In genomic region chr16:92039421-92039820, GRCm38 (mm10) we compare ENCODE assay signal across 13 mouse cellular contexts. TPM values are rescaled to one million over a fixed set of nuclear protein-coding genes. Genes with fewer than 3 reads are reported as not detected.
DNase-seq lines count a peak whose midpoint lies in the region; ATAC-seq and TF ChIP-seq lines count a peak whose summit lies in the region.
"Had no signal": no experiment of that assay in that cellular context is flagged by ENCODE, and none has a peak within 500 bp of the region (broad histone marks: within the 10 kb centered on the region; RNA-seq: fewer than 3 reads in every experiment).

No protein-coding gene starts in this region.

- no peak for TF ChIP-seq POLR2A in kidney, adult 2 months (IDR thresholded peaks at IDR 0.05; ENCODE audit: low read depth, low read length)

- H3K9ac ChIP-seq in kidney, embryonic 14.5 days (ENCODE audit: low read depth, low read length), result no peak overlapping the region
- no peak overlapping the region for H3K9ac ChIP-seq in neural tube, embryonic 15.5 days (replicated peaks)
- H3K9ac ChIP-seq: embryonic facial prominence, embryonic 15.5 days; hindbrain, embryonic 15.5 days had no signal

- H3K27ac ChIP-seq in kidney, adult 2 months (ENCODE audit: insufficient read depth, low read depth, low read length), result peak overlapping the region; percentile 79
- H3K27ac ChIP-seq in kidney, embryonic 14.5 days (ENCODE audit: low read depth, low read length), result no peak overlapping the region
- H3K27ac ChIP-seq in forebrain, embryonic 10.5 days, result no peak overlapping the region
- H3K27ac ChIP-seq in neural tube, embryonic 15.5 days (replicated peaks), result no peak overlapping the region
- H3K27ac ChIP-seq: embryonic facial prominence, embryonic 15.5 days; heart, adult 2 months; hindbrain, embryonic 15.5 days had no signal

- H3K4me1 ChIP-seq in kidney, adult 2 months (ENCODE audit: control insufficient read depth, insufficient read depth, low read length), result no peaks in the 10 kb centered on the region
- H3K4me1 ChIP-seq in kidney, embryonic 14.5 days (ENCODE audit: control insufficient read depth, insufficient read depth, low read length), result 0 out of 2 replicates have a peak, but pooled peaks cover 3% of the 10 kb centered on the region
- H3K4me1 ChIP-seq in forebrain, embryonic 10.5 days, result peaks cover 7% of the 10 kb centered on the region; the same call in 1 of the 2 replicates
- H3K4me1 ChIP-seq in neural tube, embryonic 15.5 days, result no peaks in the 10 kb centered on the region
- H3K4me1 ChIP-seq: embryonic facial prominence, embryonic 15.5 days; hindbrain, embryonic 15.5 days had no signal

- peaks cover 3% of the 10 kb centered on the region; the same call in 1 of the 2 replicates for H3K9me3 ChIP-seq in kidney, embryonic 14.5 days (ENCODE audit: control insufficient read depth, low read length)
- H3K9me3 ChIP-seq in forebrain, embryonic 10.5 days, result no peaks in the 10 kb centered on the region; the same call in 1 of the 2 replicates
- H3K9me3 ChIP-seq in neural tube, embryonic 15.5 days (replicated peaks), result no peaks in the 10 kb centered on the region
- H3K9me3 ChIP-seq: embryonic facial prominence, embryonic 15.5 days; hindbrain, embryonic 15.5 days had no signal

- H3K4me3 ChIP-seq in kidney, adult 2 months (ENCODE audit: insufficient read depth, low read depth, low read length), result no peak overlapping the region
- no peak overlapping the region for H3K4me3 ChIP-seq in kidney, embryonic 14.5 days (ENCODE audit: low read length)
- H3K4me3 ChIP-seq in forebrain, embryonic 10.5 days, result no peak overlapping the region
- H3K4me3 ChIP-seq in neural tube, embryonic 15.5 days (replicated peaks), result no peak overlapping the region
- H3K4me3 ChIP-seq: embryonic facial prominence, embryonic 15.5 days; heart, adult 2 months; hindbrain, embryonic 15.5 days had no signal

- TF ChIP-seq CTCF in kidney, adult 2 months (conservative IDR thresholded peaks at IDR 0.05; ENCODE audit: insufficient read depth, insufficient read length, low read depth, low read length), result no peak

- peak; percentile 62 for DNase-seq in kidney, adult 2 months
- DNase-seq in 416B (ENCODE audit: low read depth), result peak; percentile 57
- DNase-seq in large intestine, adult 2 months (ENCODE audit: low read depth, low spot score), result peak; percentile 83
- DNase-seq in forebrain, embryonic 10.5 days (ENCODE audit: extremely low spot score, low spot score), result no peak
- no peak for DNase-seq in layer of hippocampus, postnatal 25 days (ENCODE audit: extremely low spot score in 1 of 2, low spot score in 1 of 2)
- DNase-seq: cerebellum, postnatal 10 days; heart, adult 2 months had no signal

- no peaks in the 10 kb centered on the region for H3K27me3 ChIP-seq in kidney, adult 2 months (replicated peaks; ENCODE audit: control insufficient read depth, insufficient read depth, low read length)
- H3K27me3 ChIP-seq in kidney, embryonic 14.5 days (ENCODE audit: control insufficient read depth, insufficient read depth, low read length), result no peaks in the 10 kb centered on the region
- no peaks in the 10 kb centered on the region for H3K27me3 ChIP-seq in forebrain, embryonic 10.5 days (ENCODE audit: poor library complexity, severe bottlenecking)
- H3K27me3 ChIP-seq in neural tube, embryonic 15.5 days (replicated peaks), result no peaks in the 10 kb centered on the region
- H3K27me3 ChIP-seq: embryonic facial prominence, embryonic 15.5 days; hindbrain, embryonic 15.5 days had no signal

- ATAC-seq in kidney, embryonic 14.5 days (ENCODE audit: low FRiP score, low TSS enrichment), result no peak
- ATAC-seq in erythroid progenitor cell, adult 5-6 weeks (replicated peaks; ENCODE audit: low FRiP score, poor library complexity, severe bottlenecking), result 0 out of 2 replicates have a peak, but pooled peaks have one; percentile 34
- ATAC-seq in neural tube, embryonic 15.5 days (ENCODE audit: low FRiP score), result no peak

- WGBS in kidney, adult 2 months, result 68% methylated on average over 7 of the region's 7 CpGs
- WGBS in kidney, embryonic 14.5 days, result 86% methylated on average over 7 of the region's 7 CpGs
- WGBS in large intestine, adult 2 months, result 48% methylated on average over 7 of the region's 7 CpGs
- 93% methylated on average over 7 of the region's 7 CpGs for WGBS in forebrain, embryonic 10.5 days
- 95% methylated on average over 7 of the region's 7 CpGs for WGBS in neural tube, embryonic 15.5 days

- H3K4me2 ChIP-seq in kidney, embryonic 14.5 days (replicated peaks; ENCODE audit: low read depth, low read length), result no peak overlapping the region
- no peak overlapping the region for H3K4me2 ChIP-seq in neural tube, embryonic 15.5 days
- H3K4me2 ChIP-seq: embryonic facial prominence, embryonic 15.5 days; hindbrain, embryonic 15.5 days had no signal

- no peaks in the 10 kb centered on the region for H3K36me3 ChIP-seq in kidney, adult 2 months (ENCODE audit: control insufficient read depth, insufficient read depth, low read length)
- no peaks in the 10 kb centered on the region for H3K36me3 ChIP-seq in kidney, embryonic 14.5 days (ENCODE audit: control insufficient read depth, insufficient read depth, low read length)
- no peaks in the 10 kb centered on the region for H3K36me3 ChIP-seq in forebrain, embryonic 10.5 days (replicated peaks)
- no peaks in the 10 kb centered on the region for H3K36me3 ChIP-seq in neural tube, embryonic 15.5 days
- H3K36me3 ChIP-seq: embryonic facial prominence, embryonic 15.5 days; hindbrain, embryonic 15.5 days had no signal

RNA-seq across cellular contexts. Expression of gene Mrps6, which starts 18.6 kb away (rescaled TPM):
- 99.2 and 129 TPM in 2 replicates for polyA plus RNA-seq in kidney, adult 2 months (2012; rRNA removed)
- polyA plus RNA-seq in kidney, embryonic 14.5 days (2014; fragmentation: Nextera tagmentation; extraction: Ambion mirVana), result 134 and 168 TPM in 2 replicates
- total RNA-seq in erythroid progenitor cell, adult 5-6 weeks (2015; ENCODE audit: low replicate concordance), result 10.1 TPM in 2 replicates
- 1.8 TPM in 1 of 2 replicates, not detected in the other for total RNA-seq in erythroid progenitor cell, adult 5-6 weeks (2017; ENCODE audit: low replicate concordance)
- polyA plus RNA-seq in large intestine, adult 2 months (2012; rRNA removed), result 20.4 and 22.4 TPM in 2 replicates
- 134 and 135 TPM in 2 replicates for polyA plus RNA-seq in forebrain, embryonic 10.5 days (2016; fragmentation: Nextera tagmentation; extraction: Ambion mirVana)
- total RNA-seq in layer of hippocampus, postnatal 25 days (2021), result 10 to 100 TPM; 43.2 to 54.9 TPM
- polyA plus RNA-seq in neural tube, embryonic 15.5 days (2015; fragmentation: Nextera tagmentation; extraction: Ambion mirVana), result 169 and 180 TPM in 2 replicates

RNA-seq across cellular contexts. Expression of gene Gm49711, which starts 18.7 kb away (rescaled TPM):
- 0.16 TPM in 1 of 2 replicates, not detected in the other for polyA plus RNA-seq in kidney, adult 2 months (2012; rRNA removed)
- polyA plus RNA-seq in kidney, embryonic 14.5 days (2014; fragmentation: Nextera tagmentation; extraction: Ambion mirVana), result 0.30 and 0.32 TPM in 2 replicates
- total RNA-seq in erythroid progenitor cell, adult 5-6 weeks (2015; ENCODE audit: low replicate concordance), result not detected in 2 replicates
- total RNA-seq in erythroid progenitor cell, adult 5-6 weeks (2017; ENCODE audit: low replicate concordance), result not detected in 2 replicates
- polyA plus RNA-seq in large intestine, adult 2 months (2012; rRNA removed), result not detected in 2 replicates
- 0.12 and 0.15 TPM in 2 replicates for polyA plus RNA-seq in forebrain, embryonic 10.5 days (2016; fragmentation: Nextera tagmentation; extraction: Ambion mirVana)
- total RNA-seq in layer of hippocampus, postnatal 25 days (2021), result under 1 TPM; 0.25 to 0.33 TPM
- polyA plus RNA-seq in neural tube, embryonic 15.5 days (2015; fragmentation: Nextera tagmentation; extraction: Ambion mirVana), result 0.55 and 0.60 TPM in 2 replicates
- total RNA-seq: heart, adult 2 months; liver, adult 2 months had no signal
- polyA plus RNA-seq: heart, adult 2 months; liver, adult 2 months had no signal

RNA-seq across cellular contexts. Expression of gene Slc5a3, which starts 18.7 kb away (rescaled TPM):
- polyA plus RNA-seq in kidney, adult 2 months (2012; rRNA removed), result 17.1 and 17.6 TPM in 2 replicates
- polyA plus RNA-seq in kidney, embryonic 14.5 days (2014; fragmentation: Nextera tagmentation; extraction: Ambion mirVana), result 5.0 and 13.6 TPM in 2 replicates
- total RNA-seq in erythroid progenitor cell, adult 5-6 weeks (2015; ENCODE audit: low replicate concordance), result 0.42 TPM in 1 of 2 replicates, not detected in the other
- total RNA-seq in erythroid progenitor cell, adult 5-6 weeks (2017; ENCODE audit: low replicate concordance), result 0.08 and 0.13 TPM in 2 replicates
- polyA plus RNA-seq in large intestine, adult 2 months (2012; rRNA removed), result 0.64 and 0.84 TPM in 2 replicates
- 10.8 and 12.0 TPM in 2 replicates for polyA plus RNA-seq in forebrain, embryonic 10.5 days (2016; fragmentation: Nextera tagmentation; extraction: Ambion mirVana)
- 10 to 100 TPM; 23.9 to 32.1 TPM for total RNA-seq in layer of hippocampus, postnatal 25 days (2021)
- 12.7 and 15.6 TPM in 2 replicates for polyA plus RNA-seq in neural tube, embryonic 15.5 days (2015; fragmentation: Nextera tagmentation; extraction: Ambion mirVana)

Comparison
In these comparisons a context has a peak if more than half of its experiments do, and no peak if none do; other contexts are left out.
1. DNase-seq: peak in kidney, adult 2 months (single experiment), 416B (single experiment) and large intestine, adult 2 months (single experiment); none in forebrain, embryonic 10.5 days (single experiment) and layer of hippocampus, postnatal 25 days (0 of 2).